Mouse (Mus musculus) lung, embryonic 14.5 days (tissue): Measurements from ENCODE around the gene Obsl1. TPM values are rescaled to one million over a fixed set of nuclear protein-coding genes. Genes with fewer than 3 reads are reported as not detected.
A peak's percentile ranks its signal among the peaks of the same experiment; 100 is the strongest.

Experiments
- ATAC-seq: fragments of 200-750 bp; cut with Nextera tagmentation; 2 replicates; pipeline ENCODE4 v1.8.0; 2017; ENCODE audit warnings: mild to moderate bottlenecking, moderate TSS enrichment, moderate library complexity; ENCODE audit not compliant: insufficient read depth
- DNase-seq: peaks from one replicate; pipeline ENCODE4 v3.0.0-alpha.2; 2015
- H3K27ac ChIP-seq: fragments of 300-500 bp; sonication (generic); 2 replicates; pipeline ENCODE4 v1.5.1; 2014; ENCODE audit warnings: low read depth, mild to moderate bottlenecking, moderate library complexity
- H3K27me3 ChIP-seq: fragments of 300-500 bp; sonication (generic); 2 replicates; pipeline ENCODE4 v1.6.1; 2014; ENCODE audit warnings: low read length, control low read depth; ENCODE audit not compliant: insufficient read depth
- H3K36me3 ChIP-seq: fragments of 300-500 bp; sonication (generic); 2 replicates; pipeline ENCODE4 v1.6.1; 2014; ENCODE audit warnings: control low read depth; ENCODE audit not compliant: insufficient read depth
- H3K4me1 ChIP-seq: fragments of 300-500 bp; sonication (generic); 2 replicates; pipeline ENCODE4 v1.6.1; 2014; ENCODE audit warnings: antibody characterized with exemption, control low read depth; ENCODE audit not compliant: insufficient read depth
- H3K4me2 ChIP-seq: fragments of 300-500 bp; sonication (generic); 2 replicates; pipeline ENCODE4 v1.6.1; 2014; ENCODE audit warnings: mild to moderate bottlenecking
- H3K4me3 ChIP-seq: fragments of 300-500 bp; sonication (generic); 2 replicates; pipeline ENCODE4 v1.5.1; 2014; ENCODE audit warnings: low read depth, low read length
- H3K9ac ChIP-seq: fragments of 300-500 bp; sonication (generic); 2 replicates; pipeline ENCODE4 v1.6.1; 2014
- H3K9me3 ChIP-seq: fragments of 300-500 bp; sonication (generic); 2 replicates; pipeline ENCODE4 v1.6.1; 2016; ENCODE audit warnings: low read depth, low read length, control low read depth
- CTCF ChIP-seq: IDR thresholded peaks from 2 replicates; pipeline ENCODE4 v1.5.1; 2016; ENCODE audit warnings: antibody characterized with exemption, low read depth
- WGBS: fragments of 180-500 bp; shearing (Covaris S2); extraction: QIAGEN DNeasy Blood & Tissue Kit; methylation state at CpG from one replicate; pipeline ENCODE4 v1.1.7; 2014; 5-methylcytosine and 5-hydroxymethylcytosine counted together
- polyA plus RNA-seq: library from polyadenylated mRNA; unstranded; fragments of >200 nt; fragmentation: Nextera tagmentation; extraction: Ambion mirVana; gene quantifications from 2 replicates; pipeline ENCODE4 v1.2.1, GENCODE M21; 2014

Obsl1 gene
- polyA plus RNA-seq, 1 experiment from 2014 or later, result 93.3 TPM

DNA sequence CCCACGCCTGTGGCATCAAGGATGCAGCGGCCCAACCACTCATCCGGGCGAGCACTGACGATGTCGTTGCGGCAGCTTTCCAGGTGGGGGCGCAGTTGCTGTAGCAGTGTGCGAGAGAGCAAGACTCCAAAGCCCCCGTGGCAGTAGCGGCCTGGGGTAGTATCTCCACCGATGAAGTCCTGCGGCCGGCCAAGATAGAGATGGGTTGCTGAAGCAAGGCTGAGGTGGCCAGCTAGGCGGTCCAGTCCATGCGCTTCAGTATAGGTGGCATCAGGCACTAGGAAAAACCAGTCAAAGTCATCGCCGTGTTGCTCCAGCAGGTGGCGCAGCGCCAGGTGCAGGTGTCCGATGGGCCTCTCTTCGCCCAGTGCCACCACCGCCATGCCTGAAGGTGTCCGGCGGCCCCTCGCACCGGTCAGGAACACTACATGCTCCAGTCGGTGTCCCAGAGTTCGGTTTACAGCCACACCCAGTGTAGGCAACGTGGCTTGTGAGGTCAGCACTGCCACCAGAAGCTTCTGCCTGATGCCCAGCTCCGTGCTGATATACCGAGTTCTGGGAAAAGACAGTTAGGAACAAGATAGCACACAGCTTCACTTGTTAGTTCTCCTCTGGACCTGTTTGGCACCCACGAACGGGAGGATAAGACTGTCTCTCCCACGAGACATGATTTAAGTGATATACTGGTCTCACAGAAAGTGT, 28.8 kb downstream of the Obsl1 start:
- peak; percentile 85 for DNase-seq
- Histone ChIP-seq H3K27ac (no peak overlapping the region), H3K4me3 (peak overlapping the region; percentile 72), H3K36me3 (peaks cover 37% of the 10 kb centered on the region), H3K4me2 (peak overlapping the region; percentile 79), H3K9ac (no peak overlapping the region), H3K27me3 (peaks cover 27% of the 10 kb centered on the region), H3K9me3 (no peaks in the 10 kb centered on the region), H3K4me1 (0 out of 2 replicates have a peak, but pooled peaks cover 12% of the 10 kb centered on the region)
- WGBS, result 15% methylated on average over 35 of the region's 35 CpGs
- TF ChIP-seq CTCF, result peak; percentile 87
- no peak for ATAC-seq

DNA sequence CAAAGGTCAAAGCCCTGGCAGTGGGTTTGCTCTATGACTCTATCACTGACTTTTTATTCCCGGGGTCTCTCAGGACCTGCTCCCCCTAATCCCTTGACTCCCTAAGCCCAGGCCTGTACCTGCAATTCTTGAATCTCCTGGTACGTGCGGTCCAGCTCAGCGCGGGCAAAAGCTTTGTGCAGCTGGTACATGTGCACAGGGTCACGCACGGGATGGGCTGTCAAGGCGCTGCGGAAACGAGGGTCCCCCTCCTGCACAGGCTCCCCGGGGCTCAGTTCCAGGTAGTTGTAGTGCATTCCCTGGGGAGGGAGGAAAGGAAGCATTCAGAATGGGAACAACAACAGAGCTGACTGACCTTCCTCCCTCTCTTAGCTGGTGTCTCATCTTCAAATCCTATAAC, 29.8 kb downstream of the Obsl1 start:
- H3K4me1 ChIP-seq, result 0 out of 2 replicates have a peak, but pooled peaks cover 12% of the 10 kb centered on the region
- 96% methylated on average over 11 of the region's 11 CpGs for WGBS
- ATAC-seq (no peak), DNase-seq (no peak)
- no peak overlapping the region for H3K4me3 ChIP-seq
- no peak overlapping the region for H3K4me2 ChIP-seq
- peaks cover 20% of the 10 kb centered on the region for H3K27me3 ChIP-seq
- TF ChIP-seq CTCF, result no peak
- H3K27ac ChIP-seq, result no peak overlapping the region
- H3K9ac ChIP-seq, result no peak overlapping the region
- no peaks in the 10 kb centered on the region for H3K9me3 ChIP-seq
- H3K36me3 ChIP-seq, result peaks cover 38% of the 10 kb centered on the region

- no peak overlapping the region for H3K4me2 ChIP-seq
- H3K27me3 ChIP-seq, result no peaks in the 10 kb centered on the region
- no peak for ATAC-seq
- H3K36me3 ChIP-seq, result peaks cover 14% of the 10 kb centered on the region; the same call in 1 of the 2 replicates
- H3K4me3 ChIP-seq, result no peak overlapping the region
- H3K9ac ChIP-seq, result no peak overlapping the region
- H3K4me1 ChIP-seq, result no peaks in the 10 kb centered on the region
- DNase-seq, result no peak
- WGBS, result 71% methylated on average over 17 of the region's 17 CpGs
- no peaks in the 10 kb centered on the region for H3K9me3 ChIP-seq
- no peak overlapping the region for H3K27ac ChIP-seq
- TF ChIP-seq CTCF, result no peak
These were observed 36.9 kb downstream of the Obsl1 start for GRCm38 (mm10) chr1:75469287-75469825.

DNA sequence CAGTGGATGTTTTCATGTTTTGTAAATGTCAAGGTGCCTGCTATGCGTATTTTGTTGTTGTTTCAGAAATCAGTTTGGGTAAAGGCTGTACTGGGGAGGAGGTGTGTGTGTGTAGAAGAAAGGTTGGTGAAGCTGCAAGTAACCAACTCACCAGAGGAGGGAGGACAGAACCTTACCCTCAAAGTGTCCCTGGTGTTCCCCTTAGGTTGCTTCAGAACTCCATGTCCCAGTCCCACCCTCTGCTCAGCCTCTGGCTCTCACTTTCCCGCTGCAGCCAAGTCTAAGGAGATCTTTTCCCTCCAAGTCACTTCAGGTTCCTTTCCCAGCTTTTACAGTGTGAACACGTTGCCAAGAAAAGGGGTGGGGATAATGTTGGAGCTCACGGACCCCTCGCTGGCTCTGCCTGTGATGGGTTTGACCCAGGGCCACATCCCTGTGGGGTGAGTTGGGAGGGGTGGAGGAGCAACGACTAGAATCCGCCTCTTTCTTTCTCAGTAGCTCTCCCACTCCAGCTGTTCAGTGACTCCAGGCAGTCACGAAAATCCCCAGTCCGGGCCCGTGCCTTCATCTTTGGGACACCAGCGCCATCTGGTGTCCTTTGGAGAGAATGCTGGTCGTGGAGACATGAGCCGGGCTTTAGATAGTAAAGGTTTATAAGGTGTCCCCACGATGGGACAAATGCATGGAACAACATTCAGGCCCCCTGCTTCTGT, 38.9 kb downstream of the Obsl1 start:
- peak; percentile 80 for ATAC-seq
- TF ChIP-seq CTCF, result peak; percentile 93
- Histone ChIP-seq H3K9ac (no peak overlapping the region), H3K27ac (no peak overlapping the region), H3K9me3 (no peaks in the 10 kb centered on the region), H3K4me3 (no peak overlapping the region), H3K4me1 (no peaks in the 10 kb centered on the region), H3K36me3 (peaks cover under 1% of the 10 kb centered on the region; the same call in 1 of the 2 replicates), H3K4me2 (no peak overlapping the region), H3K27me3 (no peaks in the 10 kb centered on the region)
- DNase-seq, result peak; percentile 95
- 8% methylated on average over 14 of the region's 14 CpGs for WGBS

GRCm38 (mm10) chr1:75463652-75464204, 42.5 kb downstream of the Obsl1 start:
- H3K27me3 ChIP-seq, result no peaks in the 10 kb centered on the region
- no peak overlapping the region for H3K4me2 ChIP-seq
- no peaks in the 10 kb centered on the region for H3K36me3 ChIP-seq
- TF ChIP-seq CTCF, result no peak
- no peak overlapping the region for H3K4me3 ChIP-seq
- no peak overlapping the region for H3K9ac ChIP-seq
- H3K4me1 ChIP-seq, result peaks cover 7% of the 10 kb centered on the region; the same call in 1 of the 2 replicates
- no peaks in the 10 kb centered on the region for H3K9me3 ChIP-seq
- DNase-seq (no peak), ATAC-seq (no peak)
- H3K27ac ChIP-seq, result no peak overlapping the region
- 63% methylated on average over 5 of the region's 5 CpGs for WGBS

- H3K4me3 ChIP-seq, result no peak overlapping the region
These were observed 43.6 kb downstream of the Obsl1 start for GRCm38 (mm10) chr1:75462636-75463035.

More at GRCm38 (mm10) chr1:75462636-75463035, 43.6 kb downstream of the Obsl1 start:
- Histone ChIP-seq H3K9ac (no peak overlapping the region), H3K27me3 (peaks cover 7% of the 10 kb centered on the region; the same call in 1 of the 2 replicates), H3K27ac (no peak overlapping the region), H3K4me1 (peaks cover 7% of the 10 kb centered on the region; the same call in 1 of the 2 replicates), H3K4me2 (no peak overlapping the region), H3K36me3 (no peaks in the 10 kb centered on the region), H3K9me3 (no peaks in the 10 kb centered on the region)
- ATAC-seq, result no peak
- TF ChIP-seq CTCF, result no peak
- 33% methylated on average over 1 of the region's 1 CpGs for WGBS
- no peak for DNase-seq
